Mouse (Mus musculus) intestine, embryonic 15.5 days (tissue): ENCODE measurements around the gene Gm11756. TPM values are rescaled to one million over a fixed set of nuclear protein-coding genes. Genes with fewer than 3 reads are reported as not detected.
"Not testable (repeated sequence)": the region's sequence is repeated elsewhere in the genome, so short reads cannot be mapped to it uniquely, and the experiment has no call there.

Experiments
- ATAC-seq: fragments of 200-750 bp; cut with Nextera tagmentation; 2 replicates; pipeline ENCODE4 v1.8.0; 2017; ENCODE audit warnings: moderate TSS enrichment, moderate library complexity
- H3K27ac ChIP-seq: fragments of 300-500 bp; sonication (generic); 2 replicates; pipeline ENCODE4 v1.5.1; 2015; ENCODE audit warnings: mild to moderate bottlenecking, inconsistent platforms
- H3K27me3 ChIP-seq: fragments of 300-500 bp; sonication (generic); replicated peaks from 2 replicates; pipeline ENCODE4 v1.6.1; 2015; ENCODE audit warnings: inconsistent platforms
- H3K36me3 ChIP-seq: fragments of 300-500 bp; sonication (generic); 2 replicates; pipeline ENCODE4 v1.6.1; 2015; ENCODE audit warnings: inconsistent platforms
- H3K4me1 ChIP-seq: fragments of 300-500 bp; sonication (generic); replicated peaks from 2 replicates; pipeline ENCODE4 v1.6.1; 2015; ENCODE audit warnings: inconsistent platforms
- H3K4me2 ChIP-seq: fragments of 300-500 bp; sonication (generic); replicated peaks from 2 replicates; pipeline ENCODE4 v1.6.1; 2015; ENCODE audit warnings: mild to moderate bottlenecking, inconsistent platforms
- H3K4me3 ChIP-seq: fragments of 300-500 bp; sonication (generic); replicated peaks from 2 replicates; pipeline ENCODE4 v1.5.1; 2015; ENCODE audit warnings: inconsistent platforms
- H3K9ac ChIP-seq: fragments of 300-500 bp; sonication (generic); 2 replicates; pipeline ENCODE4 v1.6.1; 2015; ENCODE audit warnings: inconsistent platforms
- H3K9me3 ChIP-seq: fragments of 300-500 bp; sonication (generic); 2 replicates; pipeline ENCODE4 v1.6.1; 2016; ENCODE audit warnings: inconsistent platforms
- WGBS: fragments of 180-500 bp; shearing (Covaris S2); methylation state at CpG from one replicate; pipeline ENCODE4 v1.1.7; 2015; 5-methylcytosine and 5-hydroxymethylcytosine counted together
- polyA plus RNA-seq: library from polyadenylated mRNA; unstranded; fragments of >200 nt; fragmentation: Nextera tagmentation; extraction: Ambion mirVana; gene quantifications from 2 replicates; pipeline ENCODE4 v1.2.1, GENCODE M21; 2015

The Gm11756 gene
- not detected in 2 replicates for polyA plus RNA-seq

GRCm38 (mm10) chr4:73920660-73921059, at the start of gene Gm11756:
Gm11756 (minus strand) TSS chr4:73920760.
- not testable (repeated sequence) for H3K27me3 ChIP-seq, ATAC-seq, H3K36me3 ChIP-seq, H3K9ac ChIP-seq, H3K27ac ChIP-seq, H3K4me1 ChIP-seq, H3K4me3 ChIP-seq, H3K4me2 ChIP-seq, H3K9me3 ChIP-seq
- WGBS: 86% methylated on average over 6 of the region's 6 CpGs

- no peak for ATAC-seq
- Histone ChIP-seq H3K27me3 (no peaks in the 10 kb centered on the region), H3K4me1 (no peaks in the 10 kb centered on the region), H3K27ac (no peak within 1 kb of the TSS), H3K4me2 (no peak within 1 kb of the TSS), H3K9ac (no peak within 1 kb of the TSS), H3K4me3 (no peak within 1 kb of the TSS), H3K9me3 (no peaks in the 10 kb centered on the region), H3K36me3 (no peaks in the 10 kb centered on the region)
- 78% methylated on average over 8 of the region's 8 CpGs for WGBS
Observed at GRCm38 (mm10) chr4:73950375-73950896, 29.9 kb upstream of the Gm11756 start, which contains the start of gene 2310002L09Rik. 2310002L09Rik (minus strand) TSS chr4:73950846.

GRCm38 (mm10) chr4:73905853-73906252, 14.7 kb downstream of the Gm11756 start, which contains the start of gene Gm13871:
Gm13871 (minus strand) TSS chr4:73905953.
- WGBS: no CpG with 5 or more reads among the region's 4 CpGs

GRCm38 (mm10) chr4:73891012-73891411, 29.5 kb downstream of the Gm11756 start, which contains the start of gene Gm11757:
Gm11757 (minus strand) TSS chr4:73891112.
- not testable (repeated sequence) for ATAC-seq

More at GRCm38 (mm10) chr4:73905853-73906252, 14.7 kb downstream of the Gm11756 start, which contains the start of gene Gm13871:
- not testable (repeated sequence) for H3K4me2 ChIP-seq, H3K27me3 ChIP-seq, H3K9ac ChIP-seq, ATAC-seq, H3K4me1 ChIP-seq, H3K4me3 ChIP-seq, H3K9me3 ChIP-seq, H3K27ac ChIP-seq, H3K36me3 ChIP-seq

GRCm38 (mm10) chr4:73876166-73876565, 44.4 kb downstream of the Gm11756 start, which contains the start of gene Gm11758:
Gm11758 (minus strand) TSS chr4:73876266.
- not testable (repeated sequence) for H3K27me3 ChIP-seq, H3K4me2 ChIP-seq, H3K4me3 ChIP-seq, ATAC-seq, H3K36me3 ChIP-seq, H3K9me3 ChIP-seq, H3K4me1 ChIP-seq, H3K9ac ChIP-seq, H3K27ac ChIP-seq
- no CpG with 5 or more reads among the region's 4 CpGs for WGBS

More at GRCm38 (mm10) chr4:73891012-73891411, 29.5 kb downstream of the Gm11756 start, which contains the start of gene Gm11757:
- not testable (repeated sequence) for H3K27me3 ChIP-seq, H3K27ac ChIP-seq, H3K9me3 ChIP-seq, H3K4me1 ChIP-seq, H3K4me3 ChIP-seq, H3K4me2 ChIP-seq, H3K36me3 ChIP-seq, H3K9ac ChIP-seq
- WGBS: no CpG with 5 or more reads among the region's 4 CpGs

Other genes with a start within 250 kb of the Gm11756 start
- not detected in 2 replicates for gene Gm428, start 237.2 kb downstream of the Gm11756 start, polyA plus RNA-seq
- 4.6 and 6.6 TPM in 2 replicates for gene Rasef, start 129.8 kb downstream of the Gm11756 start, polyA plus RNA-seq
- gene Gm11758, start 44.5 kb downstream of the Gm11756 start, polyA plus RNA-seq: not detected in 2 replicates
- gene Gm11757, start 29.6 kb downstream of the Gm11756 start, polyA plus RNA-seq: not detected in 2 replicates
- gene Gm13871, start 14.8 kb downstream of the Gm11756 start, polyA plus RNA-seq: not detected in 2 replicates
- gene 2310002L09Rik, start 30.1 kb upstream of the Gm11756 start, polyA plus RNA-seq: not detected in 2 replicates
- gene Frmd3, start 92.7 kb upstream of the Gm11756 start, polyA plus RNA-seq: 0.87 and 0.92 TPM in 2 replicates